Mouse (Mus musculus) intestine, embryonic 15.5 days (tissue): Measurements from ENCODE around the gene Atp6v0a1. TPM values are rescaled to one million over a fixed set of nuclear protein-coding genes. Genes with fewer than 3 reads are reported as not detected.

Experiments used
- ATAC-seq: fragments of 200-750 bp; cut with Nextera tagmentation; 2 replicates; pipeline ENCODE4 v1.8.0; 2017; ENCODE audit warnings: moderate TSS enrichment, moderate library complexity
- H3K27ac ChIP-seq: fragments of 300-500 bp; sonication (generic); 2 replicates; pipeline ENCODE4 v1.5.1; 2015; ENCODE audit warnings: mild to moderate bottlenecking, inconsistent platforms
- H3K27me3 ChIP-seq: fragments of 300-500 bp; sonication (generic); replicated peaks from 2 replicates; pipeline ENCODE4 v1.6.1; 2015; ENCODE audit warnings: inconsistent platforms
- H3K36me3 ChIP-seq: fragments of 300-500 bp; sonication (generic); 2 replicates; pipeline ENCODE4 v1.6.1; 2015; ENCODE audit warnings: inconsistent platforms
- H3K4me1 ChIP-seq: fragments of 300-500 bp; sonication (generic); replicated peaks from 2 replicates; pipeline ENCODE4 v1.6.1; 2015; ENCODE audit warnings: inconsistent platforms
- H3K4me2 ChIP-seq: fragments of 300-500 bp; sonication (generic); replicated peaks from 2 replicates; pipeline ENCODE4 v1.6.1; 2015; ENCODE audit warnings: mild to moderate bottlenecking, inconsistent platforms
- H3K4me3 ChIP-seq: fragments of 300-500 bp; sonication (generic); replicated peaks from 2 replicates; pipeline ENCODE4 v1.5.1; 2015; ENCODE audit warnings: inconsistent platforms
- H3K9ac ChIP-seq: fragments of 300-500 bp; sonication (generic); 2 replicates; pipeline ENCODE4 v1.6.1; 2015; ENCODE audit warnings: inconsistent platforms
- H3K9me3 ChIP-seq: fragments of 300-500 bp; sonication (generic); 2 replicates; pipeline ENCODE4 v1.6.1; 2016; ENCODE audit warnings: inconsistent platforms
- WGBS: fragments of 180-500 bp; shearing (Covaris S2); methylation state at CpG from one replicate; pipeline ENCODE4 v1.1.7; 2015; 5-methylcytosine and 5-hydroxymethylcytosine counted together
- polyA plus RNA-seq: library from polyadenylated mRNA; unstranded; fragments of >200 nt; fragmentation: Nextera tagmentation; extraction: Ambion mirVana; gene quantifications from 2 replicates; pipeline ENCODE4 v1.2.1, GENCODE M21; 2015

The Atp6v0a1 gene
- polyA plus RNA-seq, 1 experiment from 2014 or later: 36.2 TPM

- Histone ChIP-seq H3K4me1 (peaks cover 33% of the 10 kb centered on the region), H3K4me3 (peak overlapping the region; percentile 69), H3K9ac (peak overlapping the region; percentile 76), H3K27me3 (0 out of 2 replicates have a peak, but pooled peaks cover 3% of the 10 kb centered on the region), H3K36me3 (no peaks in the 10 kb centered on the region), H3K27ac (no peak overlapping the region), H3K4me2 (peak overlapping the region; percentile 88), H3K9me3 (no peaks in the 10 kb centered on the region)
- ATAC-seq: no peak
- 63% methylated on average over 5 of the region's 5 CpGs for WGBS
These were observed 40.8 kb upstream of the Atp6v0a1 start for GRCm38 (mm10) chr11:100968501-100968900.

DNA sequence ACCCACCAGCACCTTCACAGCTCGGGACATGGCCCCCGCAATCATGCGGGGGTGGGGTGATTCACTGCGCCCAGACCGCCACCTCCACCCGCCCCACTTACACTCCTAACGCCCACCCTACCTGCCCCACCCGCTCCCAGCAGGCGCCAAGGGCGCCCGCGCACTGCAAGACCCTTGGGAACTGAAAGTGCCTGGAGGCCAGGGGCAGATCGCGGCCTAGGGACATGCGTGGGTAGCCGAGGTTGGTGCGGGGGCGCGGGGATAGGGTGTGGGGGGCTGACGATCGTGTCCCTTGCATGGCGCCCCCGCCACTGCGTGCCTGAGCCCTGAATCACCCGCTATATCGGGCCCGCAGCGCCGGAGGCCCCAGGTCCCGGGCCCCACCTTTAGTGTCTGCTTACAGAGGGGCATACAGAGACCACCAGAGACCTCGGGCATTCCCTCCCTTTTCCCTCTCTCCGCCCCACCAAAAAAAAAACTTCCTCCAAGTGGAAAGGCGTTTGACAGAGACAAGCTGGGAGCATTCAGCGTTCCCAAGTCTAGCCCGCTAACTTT is 40.0 kb upstream of the Atp6v0a1 start:
- H3K4me1 ChIP-seq: peaks cover 26% of the 10 kb centered on the region
- 4% methylated on average over 35 of the region's 35 CpGs for WGBS
- no peaks in the 10 kb centered on the region for H3K9me3 ChIP-seq
- H3K4me3 ChIP-seq: peak overlapping the region; percentile 69
- peak overlapping the region; percentile 88 for H3K4me2 ChIP-seq
- peak; percentile 16; the same call in 1 of the 2 replicates for ATAC-seq
- H3K27ac ChIP-seq: peak overlapping the region; percentile 91
- H3K36me3 ChIP-seq: no peaks in the 10 kb centered on the region
- peak overlapping the region; percentile 76 for H3K9ac ChIP-seq
- H3K27me3 ChIP-seq: 0 out of 2 replicates have a peak, but pooled peaks cover 3% of the 10 kb centered on the region

GRCm38 (mm10) chr11:100969744-100970556 is 39.3 kb upstream of the Atp6v0a1 start:
- no peaks in the 10 kb centered on the region for H3K36me3 ChIP-seq
- peak overlapping the region; percentile 69 for H3K4me3 ChIP-seq
- peak overlapping the region; percentile 91 for H3K27ac ChIP-seq
- WGBS: under 1% methylated on average over 65 of the region's 65 CpGs
- peak overlapping the region; percentile 88 for H3K4me2 ChIP-seq
- peak overlapping the region; percentile 76 for H3K9ac ChIP-seq
- peak; percentile 75 for ATAC-seq
- H3K4me1 ChIP-seq: peaks cover 27% of the 10 kb centered on the region
- no peaks in the 10 kb centered on the region for H3K9me3 ChIP-seq
- 0 out of 2 replicates have a peak, but pooled peaks cover 3% of the 10 kb centered on the region for H3K27me3 ChIP-seq

DNA sequence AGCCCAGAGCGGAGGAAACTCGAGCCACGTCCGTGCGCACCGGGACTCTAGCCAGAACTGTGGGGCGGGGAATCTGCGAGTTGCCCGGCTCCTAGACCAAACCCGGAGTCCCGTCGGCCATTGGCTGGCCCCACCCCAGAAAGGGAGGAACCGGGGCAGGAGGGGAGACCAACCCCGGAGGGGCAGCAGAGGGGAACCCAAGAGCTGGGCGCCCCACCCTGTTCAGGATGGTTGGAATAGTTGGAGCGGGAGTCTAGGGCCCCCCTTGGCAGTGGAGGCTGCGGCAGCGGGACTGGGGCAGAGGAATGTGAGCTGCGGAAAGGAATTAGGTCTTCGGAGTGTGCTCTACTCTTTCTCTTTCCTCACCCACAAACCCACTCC is 38.7 kb upstream of the Atp6v0a1 start, which contains the start of gene Cavin1:
TSS of gene Cavin1 (minus strand) at position 331 of the 381 bp plus-strand sequence.
- Histone ChIP-seq H3K36me3 (no peaks in the 10 kb centered on the region), H3K4me1 (peaks cover 27% of the 10 kb centered on the region), H3K27ac (peak within 1 kb of the TSS; percentile 91), H3K4me3 (peak within 1 kb of the TSS; percentile 69), H3K4me2 (peak within 1 kb of the TSS; percentile 88), H3K27me3 (0 out of 2 replicates have a peak, but pooled peaks cover 3% of the 10 kb centered on the region), H3K9ac (peak within 1 kb of the TSS; percentile 76), H3K9me3 (no peaks in the 10 kb centered on the region)
- peak; percentile 90 for ATAC-seq
- 2% methylated on average over 20 of the region's 20 CpGs for WGBS

GRCm38 (mm10) chr11:100971455-100971854 is 37.8 kb upstream of the Atp6v0a1 start:
- Histone ChIP-seq H3K9ac (no peak overlapping the region), H3K36me3 (no peaks in the 10 kb centered on the region), H3K9me3 (no peaks in the 10 kb centered on the region), H3K27ac (0 out of 2 replicates have a peak overlapping the region, but pooled peaks have one; percentile 11), H3K27me3 (0 out of 2 replicates have a peak, but pooled peaks cover 3% of the 10 kb centered on the region), H3K4me1 (peaks cover 25% of the 10 kb centered on the region), H3K4me2 (peak overlapping the region; percentile 88), H3K4me3 (no peak overlapping the region)
- ATAC-seq: no peak
- 71% methylated on average over 10 of the region's 10 CpGs for WGBS

GRCm38 (mm10) chr11:100973245-100973644 is 36.0 kb upstream of the Atp6v0a1 start:
- H3K4me2 ChIP-seq: no peak overlapping the region
- no peak overlapping the region for H3K9ac ChIP-seq
- no peak overlapping the region for H3K27ac ChIP-seq
- H3K4me3 ChIP-seq: no peak overlapping the region
- no peaks in the 10 kb centered on the region for H3K36me3 ChIP-seq
- H3K9me3 ChIP-seq: no peaks in the 10 kb centered on the region
- H3K27me3 ChIP-seq: 0 out of 2 replicates have a peak, but pooled peaks cover 3% of the 10 kb centered on the region
- H3K4me1 ChIP-seq: peaks cover 14% of the 10 kb centered on the region
- no peak for ATAC-seq
- 90% methylated on average over 7 of the region's 7 CpGs for WGBS

GRCm38 (mm10) chr11:100974381-100974970 is 34.8 kb upstream of the Atp6v0a1 start:
- no peak for ATAC-seq
- 51% methylated on average over 14 of the region's 14 CpGs for WGBS
- Histone ChIP-seq H3K27me3 (0 out of 2 replicates have a peak, but pooled peaks cover 3% of the 10 kb centered on the region), H3K4me2 (no peak overlapping the region), H3K9ac (no peak overlapping the region), H3K9me3 (no peaks in the 10 kb centered on the region), H3K36me3 (no peaks in the 10 kb centered on the region), H3K4me3 (no peak overlapping the region), H3K4me1 (peaks cover 9% of the 10 kb centered on the region; the same call in 1 of the 2 replicates), H3K27ac (0 out of 2 replicates have a peak overlapping the region, but pooled peaks have one; percentile 2)

DNA sequence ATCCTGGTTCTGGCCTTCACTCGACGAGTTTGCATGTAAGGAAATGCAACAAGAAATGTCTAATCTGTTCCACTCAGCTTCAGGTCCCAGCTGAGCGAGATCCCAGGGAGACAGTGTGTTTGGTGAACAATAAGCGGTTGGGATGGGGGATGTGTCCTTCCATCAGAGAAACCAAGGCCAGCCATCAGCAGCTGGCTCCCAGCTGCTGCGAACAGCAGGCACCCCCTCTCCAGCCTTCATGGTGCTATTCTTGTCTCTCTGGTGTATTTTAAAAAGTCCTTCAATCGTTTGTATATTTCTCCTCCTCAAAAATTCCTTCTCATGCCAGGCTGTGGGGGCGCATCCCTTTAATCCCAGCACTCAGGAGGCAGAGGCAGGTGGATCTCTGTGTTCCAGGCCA is 34.0 kb upstream of the Atp6v0a1 start:
- WGBS: 52% methylated on average over 7 of the region's 7 CpGs
- no peaks in the 10 kb centered on the region for H3K9me3 ChIP-seq
- H3K4me1 ChIP-seq: peaks cover 9% of the 10 kb centered on the region; the same call in 1 of the 2 replicates
- H3K27me3 ChIP-seq: 0 out of 2 replicates have a peak, but pooled peaks cover 3% of the 10 kb centered on the region
- no peaks in the 10 kb centered on the region for H3K36me3 ChIP-seq
- no peak for ATAC-seq
- H3K9ac ChIP-seq: no peak overlapping the region
- H3K27ac ChIP-seq: peak overlapping the region; percentile 2; the same call in 1 of the 2 replicates
- H3K4me2 ChIP-seq: no peak overlapping the region
- H3K4me3 ChIP-seq: no peak overlapping the region

- H3K4me2 ChIP-seq: no peak overlapping the region
- 41% methylated on average over 8 of the region's 8 CpGs for WGBS
- no peaks in the 10 kb centered on the region for H3K36me3 ChIP-seq
- H3K27me3 ChIP-seq: no peaks in the 10 kb centered on the region
- H3K27ac ChIP-seq: peak overlapping the region; percentile 38; the same call in 1 of the 2 replicates
- ATAC-seq: peak; percentile 51
- no peak overlapping the region for H3K4me3 ChIP-seq
- H3K4me1 ChIP-seq: no peaks in the 10 kb centered on the region; the same call in 1 of the 2 replicates
- no peaks in the 10 kb centered on the region for H3K9me3 ChIP-seq
- H3K9ac ChIP-seq: no peak overlapping the region
These were observed 29.4 kb upstream of the Atp6v0a1 start for GRCm38 (mm10) chr11:100979887-100980286.

GRCm38 (mm10) chr11:100980438-100980837 is 28.8 kb upstream of the Atp6v0a1 start:
- H3K9me3 ChIP-seq: no peaks in the 10 kb centered on the region
- H3K36me3 ChIP-seq: no peaks in the 10 kb centered on the region
- H3K4me3 ChIP-seq: no peak overlapping the region
- H3K27ac ChIP-seq: no peak overlapping the region
- no peaks in the 10 kb centered on the region for H3K27me3 ChIP-seq
- no peak for ATAC-seq
- WGBS: 72% methylated on average over 1 of the region's 1 CpGs
- H3K9ac ChIP-seq: no peak overlapping the region
- H3K4me2 ChIP-seq: no peak overlapping the region
- H3K4me1 ChIP-seq: no peaks in the 10 kb centered on the region; the same call in 1 of the 2 replicates

DNA sequence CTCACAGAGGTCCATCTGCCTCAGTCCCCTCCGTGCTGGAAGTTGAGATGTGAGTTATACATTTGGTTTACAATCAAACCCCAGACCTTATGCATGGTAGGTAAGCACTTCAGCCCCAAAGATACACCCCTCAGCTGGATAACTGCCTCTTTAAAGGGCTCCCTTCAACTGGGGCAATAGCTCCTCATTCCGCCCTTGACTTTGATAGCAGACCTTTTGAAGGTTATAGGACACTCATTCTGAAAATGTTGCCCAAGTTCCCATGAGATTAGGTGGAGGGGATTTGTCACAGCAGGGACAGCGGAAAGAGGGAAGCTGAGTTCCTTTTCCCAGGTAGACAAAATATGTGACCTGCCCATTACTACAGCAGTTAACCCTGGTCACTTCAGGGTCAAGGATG is 28.0 kb upstream of the Atp6v0a1 start:
- Histone ChIP-seq H3K9me3 (no peaks in the 10 kb centered on the region), H3K9ac (no peak overlapping the region), H3K27me3 (no peaks in the 10 kb centered on the region), H3K36me3 (no peaks in the 10 kb centered on the region), H3K4me2 (no peak overlapping the region), H3K27ac (no peak overlapping the region), H3K4me1 (no peaks in the 10 kb centered on the region; the same call in 1 of the 2 replicates), H3K4me3 (no peak overlapping the region)
- no peak for ATAC-seq
- 72% methylated on average over 3 of the region's 3 CpGs for WGBS

GRCm38 (mm10) chr11:100982087-100982486 is 27.2 kb upstream of the Atp6v0a1 start:
- no peak overlapping the region for H3K4me2 ChIP-seq
- H3K27me3 ChIP-seq: no peaks in the 10 kb centered on the region
- no peak overlapping the region for H3K27ac ChIP-seq
- H3K9me3 ChIP-seq: no peaks in the 10 kb centered on the region
- WGBS: 31% methylated on average over 8 of the region's 8 CpGs
- H3K36me3 ChIP-seq: no peaks in the 10 kb centered on the region
- H3K9ac ChIP-seq: no peak overlapping the region
- no peak overlapping the region for H3K4me3 ChIP-seq
- H3K4me1 ChIP-seq: no peaks in the 10 kb centered on the region; the same call in 1 of the 2 replicates
- ATAC-seq: no peak
